Mouse (Mus musculus) thymus, postnatal 10 days (tissue): Measurements from ENCODE around the gene Loxl4.

Source experiments
- DNase-seq, 2 experiments: peaks; one replicate each; pipeline ENCODE4 v3.0.0; 2021; ENCODE audit warnings: low spot score in 2 of 2

The Loxl4 gene

DNA sequence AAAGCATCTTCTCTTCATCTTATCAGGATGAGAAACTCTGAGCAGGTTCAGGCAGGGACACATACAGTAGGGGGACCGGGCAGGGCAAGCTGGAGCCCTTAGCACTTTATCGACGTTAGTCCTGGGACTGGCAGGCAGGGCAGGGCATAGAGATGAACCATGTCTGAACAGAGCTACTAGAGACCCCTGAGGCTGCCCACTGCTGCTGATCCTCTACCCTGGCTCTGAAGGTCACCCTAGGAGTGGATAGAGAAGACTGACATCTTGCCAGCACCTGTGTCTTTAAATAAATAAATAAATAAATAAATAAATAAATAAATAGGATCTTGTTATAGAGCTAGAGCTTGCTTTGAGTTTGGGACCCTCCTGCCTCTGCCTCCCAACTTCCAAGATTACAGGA, 2.9 kb downstream of the Loxl4 start:
- no peak for DNase-seq

DNA sequence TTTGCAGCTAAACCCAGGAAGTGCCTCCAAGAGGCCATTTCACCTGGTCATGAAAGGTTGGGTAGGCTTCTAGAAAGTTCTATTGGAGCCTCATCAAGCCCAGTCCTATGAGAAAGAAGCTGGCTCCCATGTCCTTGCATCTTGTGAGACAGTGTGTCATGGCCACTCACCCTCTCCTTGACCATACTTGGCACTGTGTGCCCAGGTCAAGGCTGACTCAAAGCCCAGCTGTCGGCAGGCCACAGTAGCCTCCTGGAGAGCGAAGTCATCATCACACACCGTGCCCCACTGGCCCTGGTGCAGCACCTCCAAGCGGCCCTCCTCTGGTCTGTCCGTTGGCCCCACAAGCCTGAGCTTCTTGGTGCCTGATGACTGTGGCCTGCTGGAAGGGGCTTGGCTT, 4.5 kb downstream of the Loxl4 start:
- no peak for DNase-seq

DNA sequence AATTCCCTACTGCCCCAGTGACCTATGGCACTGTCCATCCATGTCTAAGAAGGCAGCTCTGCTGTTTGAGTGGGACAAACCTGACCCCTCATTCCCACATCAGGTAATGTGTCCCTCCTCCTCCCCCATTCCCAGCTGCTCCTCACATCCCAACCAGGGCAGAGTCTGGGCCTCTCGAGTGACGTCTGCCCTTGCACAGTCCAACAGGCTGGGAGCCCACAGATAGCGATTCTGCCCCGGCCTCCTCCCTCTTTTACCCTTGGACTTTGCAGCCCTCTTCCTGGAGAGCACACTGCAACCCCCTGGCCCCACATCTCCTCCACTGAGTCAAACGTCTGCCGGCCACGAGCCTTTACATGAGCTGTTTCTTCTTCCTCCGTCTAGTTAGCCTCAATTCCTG, 10.0 kb downstream of the Loxl4 start:
- no peak for DNase-seq

DNA sequence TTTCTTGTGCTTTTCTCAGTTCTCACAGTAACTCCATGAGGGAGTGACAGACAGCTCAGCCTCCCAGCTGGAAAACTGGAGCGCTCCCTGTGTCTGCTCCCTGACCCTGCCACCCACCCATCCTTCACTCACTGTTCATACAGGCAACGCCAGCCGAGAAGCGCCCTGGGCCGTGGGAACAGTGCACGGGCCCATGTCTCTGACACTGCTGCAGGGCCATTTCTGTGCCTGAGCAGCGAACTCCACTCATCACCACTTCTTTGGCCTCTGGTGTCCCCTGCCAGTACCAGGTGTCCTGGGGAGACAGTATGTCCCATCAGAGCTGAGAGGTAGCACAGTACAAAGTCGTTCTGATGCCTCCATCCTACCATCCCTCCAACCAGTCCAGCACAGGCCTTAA, 10.6 kb downstream of the Loxl4 start:
- DNase-seq: no peak

DNA sequence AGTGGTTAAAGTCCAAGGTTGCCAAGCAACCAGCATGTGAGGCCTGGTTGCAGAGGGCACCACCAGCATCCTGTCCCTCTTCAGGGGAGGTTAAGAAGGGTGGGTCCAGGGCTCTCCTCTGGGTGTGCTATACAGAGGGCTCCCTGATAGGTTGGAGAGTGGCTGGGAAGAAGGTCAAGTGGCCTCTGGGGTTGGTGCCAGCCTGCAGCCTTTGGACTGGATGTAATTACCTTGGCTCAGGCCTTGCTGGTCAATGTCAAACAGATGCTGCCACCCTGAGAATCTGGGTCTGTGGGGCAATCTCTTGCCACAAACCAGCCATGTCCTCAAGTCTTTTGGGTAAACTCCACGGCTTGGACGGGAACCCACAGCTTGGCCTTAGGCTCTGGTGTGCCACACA, 11.2 kb downstream of the Loxl4 start:
- no peak for DNase-seq

DNA sequence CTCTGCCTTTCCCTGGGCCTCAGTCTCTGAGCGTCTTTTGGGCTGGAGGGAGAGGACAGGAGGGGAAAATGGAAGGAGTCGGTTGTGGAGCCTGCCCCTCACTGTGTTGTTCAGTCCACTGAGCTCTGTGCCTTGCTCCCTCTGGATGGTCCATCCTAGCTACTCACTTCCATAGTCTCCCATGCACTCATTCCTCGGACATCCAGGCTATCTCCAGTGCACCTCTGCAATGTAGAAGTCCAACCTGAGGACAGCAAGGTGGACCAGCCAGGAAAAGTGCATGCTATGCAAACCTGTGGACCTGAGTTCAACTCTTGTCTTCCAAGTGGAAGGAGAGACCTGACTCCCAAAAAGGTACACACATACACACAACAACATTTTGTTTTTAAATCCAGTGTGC, 12.0 kb downstream of the Loxl4 start:
- DNase-seq: no peak

DNA sequence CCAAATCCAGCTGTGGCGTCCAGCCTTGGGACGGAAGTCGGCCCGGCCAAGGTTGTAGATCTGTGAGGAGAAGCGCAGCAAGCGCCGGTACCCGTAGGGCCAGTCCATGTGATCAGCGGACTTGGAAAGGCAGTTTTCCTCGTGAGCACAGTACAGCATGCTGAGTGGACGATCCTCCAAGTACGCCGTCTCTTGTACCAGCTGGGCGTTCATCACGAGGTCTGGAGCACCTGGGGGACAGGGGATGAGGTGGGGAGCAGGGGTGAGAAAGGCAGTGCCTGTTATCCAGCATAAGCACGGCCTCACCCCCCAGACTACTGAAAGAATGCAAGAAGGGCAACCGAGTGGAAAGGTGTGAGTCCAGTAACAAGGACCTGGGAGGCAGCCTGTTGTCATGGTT, 12.7 kb downstream of the Loxl4 start:
- DNase-seq: no peak

DNA sequence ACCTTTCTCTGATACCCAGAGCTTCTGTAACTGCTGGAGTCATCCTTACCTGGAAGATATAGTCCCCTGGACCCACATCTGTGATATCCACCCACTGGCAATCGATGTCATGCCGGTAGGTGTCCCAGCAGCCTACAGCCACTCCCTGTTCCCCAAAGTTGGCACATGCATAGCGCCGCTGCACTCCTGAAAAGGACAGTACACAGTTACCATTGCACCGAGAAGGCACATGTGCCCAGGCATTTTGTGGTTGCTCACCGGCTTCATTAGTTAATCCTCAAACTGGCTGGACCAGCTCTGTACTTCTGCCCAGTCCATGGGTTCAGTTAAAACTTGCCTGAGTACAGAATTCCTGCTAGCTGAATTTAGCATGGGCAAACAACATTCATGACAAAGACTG, 14.7 kb downstream of the Loxl4 start:
- DNase-seq: no peak

DNA sequence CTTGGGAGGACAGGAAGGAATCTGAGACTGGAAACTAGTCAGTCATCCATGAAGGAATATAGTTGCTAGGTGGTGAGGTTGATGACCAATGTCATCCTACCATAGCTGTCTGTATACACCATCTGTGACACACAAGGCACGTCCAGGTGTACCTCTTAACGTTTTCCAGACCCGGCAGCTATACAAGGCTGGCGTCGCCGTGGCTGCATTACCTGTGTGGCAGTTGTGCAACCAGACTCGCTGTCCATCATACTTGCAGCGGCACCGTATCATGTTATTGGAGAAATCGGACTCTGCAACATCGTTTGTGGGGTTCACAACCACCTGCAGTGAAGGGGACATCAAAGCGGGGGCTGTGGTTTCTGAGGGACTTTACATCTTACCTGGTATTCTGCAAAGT, 15.3 kb downstream of the Loxl4 start:
- no peak for DNase-seq

DNA sequence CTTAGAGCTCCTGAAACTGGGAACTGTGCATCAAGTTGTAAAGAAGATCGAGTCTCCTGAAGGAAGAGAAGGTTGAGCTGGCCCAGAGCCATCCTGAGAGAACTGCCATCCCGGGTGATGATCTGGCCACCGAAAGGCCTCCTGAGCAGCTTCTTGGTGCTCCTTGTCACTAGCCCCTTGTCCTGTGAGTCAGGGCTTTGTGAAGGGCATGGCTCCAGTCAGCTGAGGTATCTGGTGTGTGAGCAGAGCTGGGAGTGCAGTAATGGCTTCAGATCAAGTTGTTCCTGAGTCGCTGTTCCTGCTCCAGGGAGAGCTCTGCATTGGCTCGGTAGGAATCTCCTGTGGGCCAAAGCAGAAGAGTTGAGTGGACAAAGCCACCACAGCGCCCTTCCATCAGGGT, 17.5 kb downstream of the Loxl4 start:
- DNase-seq: no peak

DNA sequence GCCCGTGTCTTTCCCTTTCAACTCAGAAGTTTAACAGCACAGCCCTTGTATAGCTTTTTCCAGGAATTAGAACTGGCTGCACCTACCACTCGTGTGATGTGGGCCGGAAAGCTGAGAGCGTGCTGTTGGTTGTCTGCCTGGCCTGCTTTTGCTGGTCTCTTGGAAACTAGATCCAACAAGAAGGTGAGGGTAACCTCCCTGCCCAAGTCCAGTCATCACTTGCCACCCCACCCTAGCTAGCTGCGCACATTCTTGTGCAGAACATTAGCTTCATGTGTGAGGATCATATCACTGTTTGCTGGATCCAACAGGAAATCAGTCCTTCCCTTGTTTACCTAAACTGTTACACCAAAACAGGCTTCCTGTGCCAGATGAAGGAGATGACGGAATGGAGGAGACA, 19.2 kb downstream of the Loxl4 start:
- no peak for DNase-seq

DNA sequence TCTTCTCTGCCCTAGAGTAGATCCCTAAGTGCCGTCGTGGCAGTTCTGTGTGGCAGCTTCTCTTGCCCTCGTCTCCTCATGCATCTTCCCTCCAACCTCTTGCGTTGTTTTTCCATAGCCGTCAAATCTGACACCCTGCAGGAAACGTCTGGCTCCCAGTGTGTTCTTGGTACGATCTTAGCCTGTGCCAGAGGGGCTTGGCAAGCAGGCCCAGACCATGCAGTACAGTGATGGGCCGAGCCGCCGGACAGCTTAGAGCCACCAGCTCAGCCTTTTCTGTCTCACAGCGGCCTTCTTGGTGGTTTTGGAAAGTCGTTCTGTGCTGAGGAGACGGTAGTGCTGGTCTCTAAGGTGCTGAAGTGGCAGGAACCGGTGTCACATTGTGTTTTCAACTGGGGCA, 21.1 kb downstream of the Loxl4 start:
- no peak for DNase-seq

DNA sequence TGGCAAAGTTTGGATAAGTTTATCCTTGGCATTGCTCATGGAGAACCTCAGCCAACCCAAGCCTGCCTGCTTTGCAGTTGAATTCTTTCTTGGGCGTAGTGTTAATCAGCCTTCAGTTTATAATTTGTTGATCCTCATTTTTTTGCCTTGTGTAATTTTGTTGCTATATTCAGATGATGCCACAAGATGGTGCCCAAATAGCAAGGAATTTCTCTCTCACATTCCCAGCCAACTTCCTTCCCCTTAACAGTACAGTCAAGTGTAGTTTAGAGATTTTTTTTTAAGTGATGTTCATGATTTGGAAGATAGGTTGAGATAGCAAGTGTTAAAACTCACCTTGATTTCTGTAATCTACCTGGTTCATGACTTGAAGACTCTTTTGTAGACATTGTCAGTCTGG, 23.4 kb downstream of the Loxl4 start:
- DNase-seq: no peak

DNA sequence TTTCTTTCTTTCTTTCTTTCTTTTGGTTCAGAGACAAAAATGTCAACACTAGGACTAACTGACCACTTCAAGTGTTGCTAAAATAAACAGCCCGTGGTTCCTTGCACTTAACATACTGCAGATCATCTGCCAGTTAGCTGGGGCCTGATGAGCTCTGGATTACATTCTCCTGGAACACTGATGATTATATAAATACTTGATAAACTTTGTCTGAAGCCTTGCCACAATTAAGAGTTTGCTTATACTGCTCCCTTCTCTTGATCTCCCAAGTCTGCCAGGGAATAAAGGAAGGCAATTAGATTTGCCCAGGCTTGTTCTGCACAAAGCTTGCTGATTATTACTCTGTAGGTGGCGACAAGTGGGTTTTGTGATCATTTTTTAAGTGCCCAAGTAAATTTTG, 24.9 kb downstream of the Loxl4 start:
- no peak for DNase-seq

DNA sequence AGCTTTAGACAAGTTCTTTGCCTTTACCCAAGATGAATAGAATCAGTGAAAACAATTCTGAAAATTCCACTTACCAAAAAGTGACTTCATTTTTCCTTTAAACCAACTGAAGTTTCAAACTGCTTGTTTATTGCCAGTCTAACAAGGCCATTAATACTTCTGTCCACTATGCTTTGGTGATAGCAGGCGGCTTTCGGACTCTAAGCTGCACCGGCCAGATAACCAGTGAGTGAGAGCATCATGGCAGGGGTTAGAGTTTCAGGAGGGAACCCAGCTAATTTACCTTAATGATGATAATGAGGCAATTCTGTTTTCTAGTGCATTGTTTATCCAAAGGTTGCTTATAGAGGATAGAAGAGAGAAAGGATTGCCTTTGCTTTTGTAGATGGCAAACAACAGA, 28.4 kb downstream of the Loxl4 start:
- DNase-seq: no peak

DNA sequence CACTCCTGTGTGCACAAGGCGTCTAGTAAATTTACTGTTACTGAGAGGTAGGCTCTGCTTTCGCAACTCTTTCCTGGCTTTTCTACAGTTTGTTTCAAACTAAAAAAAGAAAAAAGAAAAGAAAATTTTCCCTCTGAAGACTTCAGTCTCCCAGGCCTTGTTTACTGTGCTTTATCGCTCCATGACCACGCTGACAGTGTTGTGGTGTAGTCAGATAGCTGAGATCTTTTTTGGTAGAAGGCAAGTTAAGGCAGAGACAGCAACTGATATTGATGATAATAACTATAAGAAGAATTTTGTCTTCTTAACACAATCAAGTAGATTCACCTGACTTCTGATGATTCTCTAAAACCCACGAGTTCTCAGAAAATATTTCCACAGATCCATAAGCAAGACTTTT, 28.9 kb downstream of the Loxl4 start:
- DNase-seq: no peak

DNA sequence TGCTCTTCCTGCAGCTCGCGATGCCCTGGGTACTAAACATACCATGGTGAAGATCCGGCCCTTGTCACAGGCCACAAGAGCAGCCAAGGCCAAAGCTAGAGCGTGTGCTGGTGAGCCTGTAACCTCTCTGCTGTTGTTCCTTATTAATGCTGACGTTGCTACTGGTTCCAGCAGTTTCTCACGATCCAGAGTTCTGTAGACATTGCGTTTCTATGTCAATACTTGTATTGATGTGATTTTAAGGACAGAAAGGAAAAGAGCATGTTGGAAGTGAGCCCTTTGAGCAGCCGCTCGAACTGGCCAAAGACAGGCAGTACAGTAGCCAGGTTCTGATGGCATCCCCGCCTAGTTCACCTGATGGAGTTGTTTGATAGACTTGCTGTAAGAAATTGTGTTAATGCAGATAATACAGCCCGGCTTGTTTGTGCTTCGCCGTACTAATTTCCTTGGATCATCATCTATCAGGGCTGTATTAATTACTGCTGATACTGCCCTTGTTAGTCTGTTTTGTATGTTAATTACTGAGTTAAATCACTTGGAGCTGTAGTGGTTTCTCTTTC, 29.7 kb downstream of the Loxl4 start:
- DNase-seq: no peak

DNA sequence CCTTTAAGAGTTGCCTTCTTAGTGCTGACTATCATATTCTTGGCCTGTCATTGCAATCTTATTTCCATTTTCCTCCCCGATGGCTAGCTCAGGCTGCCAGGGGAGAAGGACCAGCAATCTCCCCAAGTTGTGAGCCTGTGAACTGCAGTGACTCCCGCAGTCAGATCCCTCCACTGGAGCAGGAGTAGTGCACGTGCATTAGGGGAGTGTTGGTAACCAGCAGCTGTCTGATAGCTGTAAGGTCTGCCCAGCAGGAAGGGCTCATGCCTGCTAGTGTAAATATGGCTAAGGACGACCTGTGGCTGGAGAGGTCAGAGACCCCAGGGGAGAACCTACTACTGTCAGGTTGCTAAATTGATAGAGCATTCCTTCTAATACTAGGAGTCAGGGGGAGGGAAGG, 31.9 kb downstream of the Loxl4 start:
- no peak for DNase-seq

DNA sequence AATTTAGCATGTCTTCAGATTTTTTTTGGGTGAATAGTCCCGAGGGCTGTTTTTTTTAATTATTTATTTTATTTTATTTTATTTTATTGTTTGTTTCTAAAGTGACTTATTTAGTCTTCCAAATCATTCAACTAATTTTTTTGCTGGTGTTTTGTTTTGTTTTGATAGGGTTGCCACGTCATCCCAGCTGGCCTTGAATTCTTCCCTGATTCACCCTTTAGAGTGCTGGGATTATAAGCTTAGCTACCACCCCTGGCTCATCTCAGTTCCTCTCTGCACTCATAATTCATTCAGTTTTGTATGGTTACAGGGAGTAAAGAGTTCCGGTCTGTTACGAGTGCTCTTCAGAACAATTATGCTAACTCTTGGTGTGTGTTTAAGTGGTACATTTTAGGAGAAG, 34.0 kb downstream of the Loxl4 start:
- DNase-seq: no peak

DNA sequence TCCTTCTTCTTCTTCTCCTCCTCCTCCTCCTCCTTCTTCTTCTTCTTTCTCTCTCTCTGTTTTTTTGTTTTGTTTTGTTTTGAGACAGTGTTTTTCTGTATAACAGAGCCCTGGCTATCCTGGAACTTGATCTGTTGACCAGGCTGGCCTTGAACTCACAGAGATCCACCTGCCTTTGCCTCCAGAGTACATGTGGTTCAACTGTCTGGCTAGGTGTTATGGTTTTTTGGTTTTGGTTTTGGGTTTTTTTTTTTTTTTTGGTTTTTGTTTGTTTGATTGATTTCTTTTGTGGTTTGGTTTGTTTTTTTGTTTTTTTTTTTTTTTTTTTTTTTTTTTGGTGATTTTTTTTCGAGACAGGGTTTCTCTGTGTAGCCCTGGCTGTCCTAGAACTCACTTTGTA, 35.8 kb downstream of the Loxl4 start:
- no peak for DNase-seq

DNA sequence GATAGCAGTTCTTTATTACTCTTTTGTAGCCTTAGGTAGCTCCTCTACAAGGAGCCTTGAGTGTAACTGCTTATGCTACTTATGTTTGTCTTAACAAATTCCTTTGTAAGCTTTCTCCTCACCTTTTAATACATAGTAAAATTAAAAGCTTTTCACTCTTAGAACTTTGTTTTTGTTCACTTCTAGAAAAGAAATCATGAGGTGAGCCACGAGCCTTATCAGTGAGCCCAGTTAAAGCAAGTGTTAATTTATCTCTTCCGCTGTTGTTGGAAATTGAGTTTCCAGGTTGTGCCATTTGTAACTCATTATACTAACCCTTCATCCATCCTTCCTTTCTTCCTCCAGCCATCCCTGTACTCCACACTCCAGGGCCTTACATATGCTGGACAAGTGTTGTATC, 37.3 kb downstream of the Loxl4 start:
- no peak for DNase-seq

DNA sequence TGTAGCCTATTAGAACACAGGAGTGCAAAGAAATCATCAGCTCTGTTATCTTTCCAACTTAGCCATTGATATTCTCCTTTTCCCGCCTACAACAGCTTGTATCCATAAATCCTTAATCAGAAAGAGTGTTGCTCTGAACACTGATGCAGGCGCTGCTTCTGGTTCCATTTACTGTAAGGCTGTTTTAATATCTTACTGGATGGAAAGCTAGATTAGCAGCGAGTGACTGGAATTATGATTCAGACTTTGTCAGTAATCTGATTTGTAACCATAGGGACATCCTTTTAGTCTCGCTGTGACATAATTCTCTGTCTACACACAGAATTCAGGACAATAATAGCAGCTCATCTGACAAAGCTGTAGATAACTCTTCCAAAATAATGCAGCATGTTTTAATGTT, 41.3 kb downstream of the Loxl4 start:
- DNase-seq: no peak

DNA sequence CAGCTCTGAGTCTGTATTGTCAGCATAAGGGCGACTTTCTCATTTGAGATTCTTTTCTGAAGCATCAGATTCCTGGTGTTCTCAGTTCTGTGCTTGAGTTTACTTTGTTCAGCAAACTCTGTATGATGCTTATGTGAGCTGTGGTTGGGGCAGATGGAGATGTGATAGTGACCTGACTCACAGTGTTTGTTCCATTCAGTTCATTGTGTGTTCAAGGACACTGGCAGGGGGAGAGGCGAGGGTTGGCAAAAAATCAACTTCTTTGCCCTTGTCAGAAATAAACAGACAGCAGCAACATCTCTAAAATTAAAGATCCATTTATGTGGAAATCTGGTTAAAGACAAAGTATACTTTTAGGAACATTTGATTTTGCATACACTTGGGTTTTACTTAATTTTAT, 43.5 kb downstream of the Loxl4 start:
- DNase-seq: no peak

DNA sequence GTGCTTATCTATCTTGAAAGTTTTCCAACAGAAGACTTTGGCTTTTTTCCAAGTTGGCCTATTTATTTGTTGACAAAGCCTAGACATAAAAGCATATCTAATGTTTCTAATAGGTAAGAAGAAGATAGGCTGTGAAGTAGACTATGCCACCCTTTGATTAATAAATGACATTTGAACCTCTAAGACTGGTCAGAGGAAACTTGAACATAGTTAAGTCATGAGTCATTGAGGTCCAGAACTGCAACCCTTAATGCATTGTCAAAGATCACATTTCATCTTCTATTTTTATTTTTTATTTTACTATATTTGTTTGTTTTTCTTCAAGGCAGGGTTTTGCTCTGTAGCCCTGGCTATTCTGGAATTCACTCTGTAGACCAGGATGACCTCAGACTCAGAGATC, 45.6 kb downstream of the Loxl4 start:
- no peak for DNase-seq
